Mouse (Mus musculus): Measurements from ENCODE around the gene Hist2h2aa1. TPM values are rescaled to one million over a fixed set of nuclear protein-coding genes. Genes with fewer than 3 reads are reported as not detected.

Hist2h2aa1 gene
- 9.9 TPM for polyA plus RNA-seq (2015; fragmentation: Illumina TruSeq; extraction: RNeasy Lipid Tissue Mini Kit (QIAGEN cat#74804); ENCODE audit: insufficient read depth, low read depth, low replicate concordance)

DNA sequence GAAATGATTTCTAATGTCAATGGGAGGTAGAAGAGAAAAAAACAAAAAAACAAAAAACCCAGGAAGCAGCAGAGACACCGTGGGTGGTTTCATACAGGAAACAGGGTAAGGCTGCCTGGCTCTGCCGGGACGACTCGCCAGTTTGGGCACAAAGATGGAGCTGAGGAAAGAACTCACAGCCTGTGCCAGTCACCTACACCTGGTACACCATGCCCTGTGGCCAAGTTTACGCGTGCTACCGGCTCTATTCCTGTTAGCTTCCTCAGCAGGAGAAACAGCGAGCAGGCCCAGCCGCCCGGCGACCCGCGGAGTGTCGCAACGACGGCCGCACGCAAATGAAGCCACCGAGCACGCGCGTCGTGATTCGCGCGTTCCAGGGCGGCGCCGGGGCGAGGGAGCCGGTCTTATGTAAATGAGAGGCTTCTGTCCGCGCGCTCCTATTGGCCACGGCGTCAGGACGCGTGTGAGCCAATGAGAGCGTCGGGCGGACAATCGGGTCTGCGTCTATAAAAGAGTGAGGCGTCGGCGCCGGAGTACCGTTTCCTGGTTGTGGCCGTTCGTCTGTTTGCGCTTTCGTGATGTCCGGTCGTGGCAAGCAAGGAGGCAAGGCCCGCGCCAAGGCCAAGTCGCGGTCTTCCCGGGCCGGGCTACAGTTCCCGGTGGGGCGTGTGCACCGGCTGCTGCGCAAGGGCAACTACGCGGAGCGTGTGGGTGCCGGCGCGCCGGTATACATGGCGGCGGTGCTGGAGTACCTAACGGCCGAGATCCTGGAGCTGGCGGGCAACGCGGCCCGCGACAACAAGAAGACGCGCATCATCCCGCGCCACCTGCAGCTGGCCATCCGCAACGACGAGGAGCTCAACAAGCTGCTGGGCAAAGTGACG is at the start of gene Hist2h2aa1:
TSS of gene Hist2h2aa1 (plus strand) at position 495 of the 884 bp plus-strand sequence.

DNA sequence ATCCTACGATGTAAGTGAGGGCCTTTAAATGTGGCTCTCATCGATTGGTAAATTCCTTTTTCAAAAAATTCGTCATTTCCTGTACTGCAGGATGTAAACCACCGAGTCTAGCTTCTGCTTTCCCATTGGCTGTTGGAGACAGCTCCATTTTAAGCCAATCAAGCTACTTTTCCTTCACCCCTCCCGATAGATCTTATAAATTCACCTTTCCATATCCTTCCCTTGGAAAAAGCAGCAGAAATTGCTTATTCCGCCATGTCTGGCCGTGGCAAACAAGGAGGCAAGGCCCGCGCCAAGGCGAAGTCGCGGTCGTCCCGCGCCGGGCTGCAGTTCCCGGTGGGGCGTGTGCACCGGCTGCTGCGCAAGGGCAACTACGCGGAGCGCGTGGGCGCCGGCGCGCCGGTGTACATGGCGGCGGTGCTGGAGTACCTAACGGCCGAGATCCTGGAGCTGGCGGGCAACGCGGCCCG is 25.6 kb upstream of the Hist2h2aa1 start, which contains the start of the genes Bola1 and Hist2h2ab:
TSS of gene Bola1 (minus strand) at position 49 of the 470 bp plus-strand sequence.
TSS of gene Hist2h2ab (plus strand) at position 205 of the 470 bp plus-strand sequence.

DNA sequence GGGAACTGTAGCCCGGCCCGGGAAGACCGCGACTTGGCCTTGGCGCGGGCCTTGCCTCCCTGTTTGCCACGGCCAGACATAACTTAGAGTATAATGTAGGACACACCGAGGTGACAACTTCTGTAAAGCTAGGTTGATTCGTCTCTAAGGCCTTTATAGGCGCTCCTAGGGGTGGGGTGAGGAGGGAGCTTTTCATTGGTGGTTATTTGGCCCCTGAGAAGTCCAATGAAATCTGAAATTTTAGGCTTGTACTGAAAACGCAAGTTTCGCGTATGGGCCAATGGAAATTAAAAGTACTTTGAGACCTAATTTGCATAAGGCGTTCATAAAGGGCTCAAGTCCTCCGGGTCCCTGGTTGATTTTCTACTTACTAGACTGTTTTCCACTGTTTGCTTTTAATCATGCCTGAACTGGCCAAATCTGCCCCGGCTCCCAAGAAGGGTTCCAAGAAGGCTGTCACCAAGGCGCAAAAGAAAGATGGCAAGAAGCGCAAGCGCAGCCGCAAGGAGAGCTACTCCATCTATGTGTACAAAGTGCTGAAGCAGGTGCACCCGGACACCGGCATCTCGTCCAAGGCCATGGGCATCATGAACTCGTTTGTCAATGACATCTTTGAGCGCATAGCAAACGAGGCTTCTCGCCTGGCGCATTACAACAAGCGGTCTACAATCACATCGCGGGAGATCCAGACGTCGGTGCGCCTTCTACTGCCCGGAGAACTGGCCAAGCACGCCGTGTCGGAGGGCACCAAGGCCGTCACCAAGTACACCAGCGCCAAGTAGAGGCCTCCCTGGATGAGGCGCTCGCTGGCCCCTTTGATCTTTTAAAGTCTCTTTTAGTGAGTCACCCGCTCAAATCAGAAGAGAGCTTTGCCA is 24.3 kb upstream of the Hist2h2aa1 start, which contains the start of the genes Hist2h2ac and Hist2h2be:
TSS of gene Hist2h2ac (minus strand) at position 116 of the 875 bp plus-strand sequence.
TSS of gene Hist2h2be (plus strand) at position 355 of the 875 bp plus-strand sequence.

DNA sequence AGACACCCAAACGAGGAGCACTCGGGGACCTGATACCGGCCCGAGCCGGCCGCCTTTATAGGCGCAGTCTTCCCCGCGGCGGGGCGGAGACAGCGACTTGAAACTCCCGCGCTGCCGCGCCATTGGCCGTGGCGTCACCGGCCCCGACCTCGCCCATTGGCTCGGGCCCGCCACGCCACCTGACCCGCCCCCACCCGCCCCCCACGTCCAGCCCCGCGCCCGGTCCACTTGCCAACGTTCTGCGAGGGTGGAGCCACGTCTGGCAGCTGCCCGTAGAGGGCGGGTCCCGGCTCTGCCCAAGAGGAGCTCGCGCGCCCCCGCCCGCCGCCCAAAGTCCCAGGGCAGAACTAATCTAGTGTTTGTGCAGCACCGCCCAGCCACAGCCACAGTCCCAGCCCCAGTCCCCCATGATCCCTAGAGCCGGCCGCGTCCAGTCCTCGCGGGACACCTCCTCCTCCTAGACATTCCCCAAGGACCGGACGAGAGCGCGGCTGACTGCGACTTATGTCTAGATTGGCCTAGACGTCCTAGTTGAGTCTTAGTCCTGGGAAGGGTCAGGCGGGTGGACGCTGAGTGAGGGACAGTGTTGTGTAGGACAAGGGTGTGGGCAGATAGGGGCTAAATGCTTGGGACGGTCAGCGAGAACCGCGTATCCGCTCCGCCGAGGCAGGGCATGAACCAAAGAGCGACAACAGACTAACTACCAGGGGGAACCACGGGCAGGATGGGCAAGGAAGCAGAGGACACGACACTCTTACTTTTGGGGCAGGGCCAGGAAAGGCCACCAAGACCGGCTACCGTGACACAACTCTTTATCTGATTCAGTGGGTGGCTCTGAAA is 6.1 kb upstream of the Hist2h2aa1 start, which contains the start of gene Hist2h3c2:
TSS of gene Hist2h3c2 (minus strand) at position 174 of the 840 bp plus-strand sequence.

DNA sequence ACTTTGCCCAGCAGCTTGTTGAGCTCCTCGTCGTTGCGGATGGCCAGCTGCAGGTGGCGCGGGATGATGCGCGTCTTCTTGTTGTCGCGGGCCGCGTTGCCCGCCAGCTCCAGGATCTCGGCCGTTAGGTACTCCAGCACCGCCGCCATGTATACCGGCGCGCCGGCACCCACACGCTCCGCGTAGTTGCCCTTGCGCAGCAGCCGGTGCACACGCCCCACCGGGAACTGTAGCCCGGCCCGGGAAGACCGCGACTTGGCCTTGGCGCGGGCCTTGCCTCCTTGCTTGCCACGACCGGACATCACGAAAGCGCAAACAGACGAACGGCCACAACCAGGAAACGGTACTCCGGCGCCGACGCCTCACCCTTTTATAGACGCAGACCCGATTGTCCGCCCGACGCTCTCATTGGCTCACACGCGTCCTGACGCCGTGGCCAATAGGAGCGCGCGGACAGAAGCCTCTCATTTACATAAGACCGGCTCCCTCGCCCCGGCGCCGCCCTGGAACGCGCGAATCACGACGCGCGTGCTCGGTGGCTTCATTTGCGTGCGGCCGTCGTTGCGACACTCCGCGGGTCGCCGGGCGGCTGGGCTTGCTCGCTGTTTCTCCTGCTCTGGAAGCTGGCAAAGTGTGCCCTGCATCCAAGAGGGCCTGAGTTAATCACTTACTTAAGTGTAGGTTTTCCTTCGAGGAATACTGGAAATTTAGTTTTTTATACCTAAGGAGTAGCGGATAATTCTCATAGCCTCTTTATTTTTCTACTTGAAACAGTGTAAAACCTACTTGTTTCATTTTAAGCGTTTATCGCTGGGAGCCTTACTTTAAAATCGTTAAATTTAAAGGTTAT is 5.1 kb upstream of the Hist2h2aa1 start, which contains the start of gene Hist2h2aa2:
TSS of gene Hist2h2aa2 (minus strand) at position 328 of the 850 bp plus-strand sequence.

DNA sequence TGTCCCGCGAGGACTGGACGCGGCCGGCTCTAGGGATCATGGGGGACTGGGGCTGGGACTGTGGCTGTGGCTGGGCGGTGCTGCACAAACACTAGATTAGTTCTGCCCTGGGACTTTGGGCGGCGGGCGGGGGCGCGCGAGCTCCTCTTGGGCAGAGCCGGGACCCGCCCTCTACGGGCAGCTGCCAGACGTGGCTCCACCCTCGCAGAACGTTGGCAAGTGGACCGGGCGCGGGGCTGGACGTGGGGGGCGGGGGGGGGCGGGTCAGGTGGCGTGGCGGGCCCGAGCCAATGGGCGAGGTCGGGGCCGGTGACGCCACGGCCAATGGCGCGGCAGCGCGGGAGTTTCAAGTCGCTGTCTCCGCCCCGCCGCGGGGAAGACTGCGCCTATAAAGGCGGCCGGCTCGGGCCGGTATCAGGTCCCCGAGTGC is 1.1 kb downstream of the Hist2h2aa1 start, which contains the start of gene Hist2h3c1:
TSS of gene Hist2h3c1 (plus strand) at position 259 of the 430 bp plus-strand sequence.

DNA sequence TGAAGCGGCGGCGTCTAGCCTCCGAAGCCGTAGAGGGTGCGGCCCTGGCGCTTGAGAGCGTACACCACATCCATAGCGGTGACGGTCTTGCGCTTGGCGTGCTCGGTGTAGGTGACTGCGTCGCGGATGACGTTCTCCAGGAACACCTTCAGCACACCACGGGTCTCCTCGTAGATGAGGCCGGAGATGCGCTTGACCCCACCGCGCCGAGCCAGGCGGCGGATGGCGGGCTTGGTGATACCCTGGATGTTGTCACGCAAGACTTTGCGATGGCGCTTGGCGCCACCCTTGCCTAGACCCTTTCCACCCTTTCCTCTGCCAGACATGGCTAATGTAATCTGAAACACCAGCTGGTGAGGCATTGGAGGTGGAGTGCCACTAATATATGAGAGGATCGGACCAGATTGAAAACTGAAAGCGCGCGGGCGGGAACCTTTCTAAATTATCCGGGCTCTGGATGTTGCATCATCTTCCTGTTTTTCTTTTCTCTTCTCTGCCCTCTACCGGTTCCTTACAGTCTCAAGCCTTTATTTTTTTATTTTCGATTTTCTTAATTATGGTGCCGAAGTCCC is 17.8 kb downstream of the Hist2h2aa1 start, which contains the start of gene Hist2h4:
TSS of gene Hist2h4 (minus strand) at position 333 of the 572 bp plus-strand sequence.

DNA sequence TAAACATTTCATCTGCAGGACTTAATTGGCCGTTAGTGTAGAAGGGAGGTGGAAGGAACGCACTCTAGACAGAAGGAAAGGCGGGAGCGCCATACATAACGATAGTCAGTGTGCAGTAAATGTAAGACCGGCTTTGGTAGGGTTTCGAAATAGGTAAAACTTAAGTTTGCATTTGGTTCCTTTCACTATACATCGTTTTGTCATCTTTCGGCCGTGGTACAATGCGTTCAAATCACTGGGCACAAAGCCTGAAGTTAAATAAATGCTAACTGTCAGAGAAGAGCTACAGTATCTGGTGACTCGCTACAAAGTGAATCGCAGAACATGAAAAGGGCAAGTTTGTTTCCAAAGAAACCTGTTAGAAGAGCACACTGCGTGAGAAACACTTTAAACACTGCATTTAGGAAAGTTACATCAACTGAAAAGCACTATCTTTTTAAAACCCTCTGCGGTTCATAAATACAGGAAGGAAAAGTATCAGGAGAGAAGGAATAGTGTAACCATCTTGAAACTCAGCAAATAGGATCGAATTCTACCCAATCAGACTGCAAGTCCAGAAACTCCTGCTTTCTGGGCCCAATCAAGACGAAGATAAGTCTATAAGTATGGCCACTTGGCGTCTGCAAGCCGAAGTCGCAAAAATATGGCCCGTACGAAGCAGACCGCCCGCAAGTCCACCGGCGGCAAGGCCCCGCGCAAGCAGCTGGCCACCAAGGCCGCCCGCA is 22.9 kb downstream of the Hist2h2aa1 start, which contains the start of gene Hist2h3b:
TSS of gene Hist2h3b (plus strand) at position 604 of the 725 bp plus-strand sequence.

GRCm38 (mm10) chr3:96269511-96270474 is 24.5 kb downstream of the Hist2h2aa1 start, which contains the start of gene Hist2h2bb:
Hist2h2bb (plus strand) TSS chr3:96269752.

DNA sequence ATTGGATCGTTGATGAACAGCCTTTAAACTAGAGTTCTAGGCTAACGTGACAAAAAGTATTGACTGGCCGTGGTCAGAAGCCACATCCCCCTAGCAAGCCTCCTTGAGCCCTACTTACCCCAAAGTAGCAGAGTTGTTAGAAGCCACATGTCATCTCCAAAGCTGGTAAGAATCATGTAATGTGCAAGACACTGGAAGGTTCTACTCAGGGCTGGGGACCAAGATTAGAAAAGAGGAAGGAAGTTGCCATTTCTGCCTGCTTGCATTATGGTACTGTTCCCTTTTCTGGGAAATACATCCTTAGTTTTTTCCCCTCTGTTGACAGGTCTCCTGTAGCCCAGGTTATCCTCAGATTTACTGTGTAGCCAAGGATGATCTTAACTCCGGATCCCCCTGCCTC is 48.5 kb downstream of the Hist2h2aa1 start, which contains the start of gene Fcgr1:
TSS of gene Fcgr1 (minus strand) at position 183 of the 400 bp plus-strand sequence.

Other genes with a start within 250 kb of the Hist2h2aa1 start
- gene Plekho1, start 249.5 kb upstream of the Hist2h2aa1 start, polyA plus RNA-seq (2015; fragmentation: Illumina TruSeq; extraction: RNeasy Lipid Tissue Mini Kit (QIAGEN cat#74804); ENCODE audit: insufficient read depth, low read depth, low replicate concordance) = 14.3 TPM
- 7.2 TPM for gene Vps45, start 187.0 kb upstream of the Hist2h2aa1 start, polyA plus RNA-seq (2015; fragmentation: Illumina TruSeq; extraction: RNeasy Lipid Tissue Mini Kit (QIAGEN cat#74804); ENCODE audit: insufficient read depth, low read depth, low replicate concordance)
- gene Otud7b, start 141.0 kb upstream of the Hist2h2aa1 start, polyA plus RNA-seq (2015; fragmentation: Illumina TruSeq; extraction: RNeasy Lipid Tissue Mini Kit (QIAGEN cat#74804); ENCODE audit: insufficient read depth, low read depth, low replicate concordance) = 4.3 TPM
- 4.8 TPM for gene Mtmr11, start 83.5 kb upstream of the Hist2h2aa1 start, polyA plus RNA-seq (2015; fragmentation: Illumina TruSeq; extraction: RNeasy Lipid Tissue Mini Kit (QIAGEN cat#74804); ENCODE audit: insufficient read depth, low read depth, low replicate concordance)
- gene Sf3b4, start 73.2 kb upstream of the Hist2h2aa1 start, polyA plus RNA-seq (2015; fragmentation: Illumina TruSeq; extraction: RNeasy Lipid Tissue Mini Kit (QIAGEN cat#74804); ENCODE audit: insufficient read depth, low read depth, low replicate concordance) = 11.0 TPM
- gene Sv2a, start 64.3 kb upstream of the Hist2h2aa1 start, polyA plus RNA-seq (2015; fragmentation: Illumina TruSeq; extraction: RNeasy Lipid Tissue Mini Kit (QIAGEN cat#74804); ENCODE audit: insufficient read depth, low read depth, low replicate concordance) = 3.8 TPM
- gene Bola1, start 25.8 kb upstream of the Hist2h2aa1 start, polyA plus RNA-seq (2015; fragmentation: Illumina TruSeq; extraction: RNeasy Lipid Tissue Mini Kit (QIAGEN cat#74804); ENCODE audit: insufficient read depth, low read depth, low replicate concordance) = 9.0 TPM
- gene Hist2h2ab, start 25.6 kb upstream of the Hist2h2aa1 start, polyA plus RNA-seq (2015; fragmentation: Illumina TruSeq; extraction: RNeasy Lipid Tissue Mini Kit (QIAGEN cat#74804); ENCODE audit: insufficient read depth, low read depth, low replicate concordance) = not detected
- not detected for gene Hist2h2ac, start 24.6 kb upstream of the Hist2h2aa1 start, polyA plus RNA-seq (2015; fragmentation: Illumina TruSeq; extraction: RNeasy Lipid Tissue Mini Kit (QIAGEN cat#74804); ENCODE audit: insufficient read depth, low read depth, low replicate concordance)
- gene Hist2h2be, start 24.4 kb upstream of the Hist2h2aa1 start, polyA plus RNA-seq (2015; fragmentation: Illumina TruSeq; extraction: RNeasy Lipid Tissue Mini Kit (QIAGEN cat#74804); ENCODE audit: insufficient read depth, low read depth, low replicate concordance) = 3.3 TPM
- gene Hist2h3c2, start 6.4 kb upstream of the Hist2h2aa1 start, polyA plus RNA-seq (2015; fragmentation: Illumina TruSeq; extraction: RNeasy Lipid Tissue Mini Kit (QIAGEN cat#74804); ENCODE audit: insufficient read depth, low read depth, low replicate concordance) = not detected
- 53.9 TPM for gene Hist2h2aa2, start 5.2 kb upstream of the Hist2h2aa1 start, polyA plus RNA-seq (2015; fragmentation: Illumina TruSeq; extraction: RNeasy Lipid Tissue Mini Kit (QIAGEN cat#74804); ENCODE audit: insufficient read depth, low read depth, low replicate concordance)
- 5.1 TPM for gene Hist2h3c1, start 1.2 kb downstream of the Hist2h2aa1 start, polyA plus RNA-seq (2015; fragmentation: Illumina TruSeq; extraction: RNeasy Lipid Tissue Mini Kit (QIAGEN cat#74804); ENCODE audit: insufficient read depth, low read depth, low replicate concordance)
- 2.5 TPM for gene Hist2h4, start 17.8 kb downstream of the Hist2h2aa1 start, polyA plus RNA-seq (2015; fragmentation: Illumina TruSeq; extraction: RNeasy Lipid Tissue Mini Kit (QIAGEN cat#74804); ENCODE audit: insufficient read depth, low read depth, low replicate concordance)
- not detected for gene Hist2h3b, start 23.2 kb downstream of the Hist2h2aa1 start, polyA plus RNA-seq (2015; fragmentation: Illumina TruSeq; extraction: RNeasy Lipid Tissue Mini Kit (QIAGEN cat#74804); ENCODE audit: insufficient read depth, low read depth, low replicate concordance)
- not detected for gene Hist2h2bb, start 24.3 kb downstream of the Hist2h2aa1 start, polyA plus RNA-seq (2015; fragmentation: Illumina TruSeq; extraction: RNeasy Lipid Tissue Mini Kit (QIAGEN cat#74804); ENCODE audit: insufficient read depth, low read depth, low replicate concordance)
- gene Fcgr1, start 48.5 kb downstream of the Hist2h2aa1 start, polyA plus RNA-seq (2015; fragmentation: Illumina TruSeq; extraction: RNeasy Lipid Tissue Mini Kit (QIAGEN cat#74804); ENCODE audit: insufficient read depth, low read depth, low replicate concordance) = 0.61 TPM
- gene BC107364, start 206.8 kb downstream of the Hist2h2aa1 start, polyA plus RNA-seq (2015; fragmentation: Illumina TruSeq; extraction: RNeasy Lipid Tissue Mini Kit (QIAGEN cat#74804); ENCODE audit: insufficient read depth, low read depth, low replicate concordance) = not detected